Mouse (Mus musculus): ENCODE data around the gene Ncs1. TPM values are rescaled to one million over a fixed set of nuclear protein-coding genes. Genes with fewer than 3 reads are reported as not detected.

Gene Ncs1
- total and polyA plus RNA-seq, 3 experiments, result 5.9 to 14.1 (median 11.8) TPM

DNA sequence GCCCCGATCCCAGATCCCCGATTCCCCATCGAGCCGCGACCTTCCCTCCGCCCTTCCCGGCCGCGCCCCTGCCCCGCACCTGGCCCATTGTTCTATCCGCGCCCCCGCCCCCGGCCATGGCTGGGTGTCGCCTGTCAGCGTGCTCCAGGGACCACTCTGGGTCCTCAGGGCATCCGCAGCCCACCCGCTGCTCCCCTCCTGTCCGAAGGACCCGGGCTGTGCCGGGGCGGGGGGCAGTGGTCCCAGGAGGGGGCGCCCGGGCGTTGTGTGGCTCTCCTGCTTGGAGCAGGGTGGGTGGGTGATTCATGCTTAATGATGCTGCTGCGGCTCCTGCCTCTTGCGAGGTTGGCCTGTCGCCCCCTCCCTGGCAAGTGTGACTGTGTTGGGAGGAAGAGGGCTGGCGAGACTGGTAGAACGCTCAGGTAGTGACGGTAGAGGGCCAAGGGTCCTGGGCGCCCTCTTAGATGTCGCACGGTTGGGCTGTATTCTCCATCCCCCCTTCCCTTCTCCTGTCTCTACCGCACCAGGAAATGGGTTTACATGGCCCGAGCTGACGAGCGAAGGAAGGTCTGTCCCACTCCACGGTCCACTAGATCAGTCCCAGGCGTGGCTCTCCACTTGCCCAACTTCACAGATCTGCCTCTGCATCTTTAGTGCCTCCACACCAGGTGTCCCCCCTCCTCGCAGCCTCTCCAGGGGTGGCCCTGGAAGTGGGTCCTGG, 788 bp downstream of the Ncs1 start:
- peaks cover 3% of the 10 kb centered on the region for H3K4me1 ChIP-seq (ENCODE audit: control insufficient read depth, insufficient read depth, low read length)
- H3K27me3 ChIP-seq (ENCODE audit: control insufficient read depth, insufficient read depth, low read length), result no peaks in the 10 kb centered on the region
- TF ChIP-seq CTCF (IDR thresholded peaks at IDR 0.05) (0 out of 2 replicates have a peak, but pooled peaks have one; percentile 18), EP300 (IDR thresholded peaks at IDR 0.05; ENCODE audit: insufficient read depth, low read depth, low read length) (no peak)
- no peaks in the 10 kb centered on the region for H3K36me3 ChIP-seq (ENCODE audit: control insufficient read depth, insufficient read depth, low read length)
- H3K4me3 ChIP-seq, result peak overlapping the region; percentile 59
- H3K9ac ChIP-seq (ENCODE audit: low read depth, low read length), result peak overlapping the region; percentile 80
- intact Hi-C loops (cut with DNase I), result loop anchor here (5.0 kb wide), 1 partner anchor 46 kb away; no protein-coding TSS in a partner anchor
- peak; percentile 21 to 44 for DNase-seq
- H3K27ac ChIP-seq, result no peak overlapping the region
- no peaks in the 10 kb centered on the region for H3K79me2 ChIP-seq (replicated peaks; ENCODE audit: control insufficient read depth, insufficient read depth, low read length)
- WGBS, result 4% methylated on average over 41 of the region's 41 CpGs

DNA sequence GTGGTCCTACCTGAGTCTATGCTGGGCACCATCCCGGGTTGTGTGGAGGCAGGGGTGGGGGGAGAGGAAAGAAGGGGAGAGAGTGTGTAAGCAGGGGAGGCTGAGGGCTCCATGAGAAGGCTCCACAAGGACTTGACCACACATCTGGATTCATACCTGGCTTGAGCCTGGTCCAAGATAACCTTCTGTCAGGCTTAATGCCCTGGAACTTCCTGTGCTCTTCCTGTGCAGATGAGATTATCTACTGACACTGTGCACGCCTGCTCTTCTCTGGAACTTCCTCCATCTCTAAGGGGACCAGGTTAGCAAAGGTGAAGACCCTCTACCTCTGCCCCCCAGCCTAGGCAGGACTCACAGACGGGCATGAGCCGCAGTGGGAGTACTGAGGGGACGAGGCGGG, 3.2 kb downstream of the Ncs1 start:
- intact Hi-C loops (cut with DNase I), result loop anchor here (5.0 kb wide), 1 partner anchor 43 kb away; no protein-coding TSS in a partner anchor
- Histone ChIP-seq H3K27me3 (ENCODE audit: control insufficient read depth, insufficient read depth, low read length) (no peaks in the 10 kb centered on the region), H3K27ac (no peak overlapping the region), H3K4me1 (ENCODE audit: control insufficient read depth, insufficient read depth, low read length) (peaks cover 3% of the 10 kb centered on the region), H3K4me3 (no peak overlapping the region), H3K36me3 (ENCODE audit: control insufficient read depth, insufficient read depth, low read length) (no peaks in the 10 kb centered on the region), H3K79me2 (replicated peaks; ENCODE audit: control insufficient read depth, insufficient read depth, low read length) (no peaks in the 10 kb centered on the region), H3K9ac (ENCODE audit: low read depth, low read length) (no peak overlapping the region)
- no peak for TF ChIP-seq CTCF (IDR thresholded peaks at IDR 0.05)
- TF ChIP-seq EP300 (IDR thresholded peaks at IDR 0.05; ENCODE audit: insufficient read depth, low read depth, low read length), result no peak
- no peak for TF ChIP-seq POLR2A (IDR thresholded peaks at IDR 0.05; ENCODE audit: insufficient read depth, low read depth, low read length)
- no peak for DNase-seq
- 81% methylated on average over 6 of the region's 6 CpGs for WGBS

DNA sequence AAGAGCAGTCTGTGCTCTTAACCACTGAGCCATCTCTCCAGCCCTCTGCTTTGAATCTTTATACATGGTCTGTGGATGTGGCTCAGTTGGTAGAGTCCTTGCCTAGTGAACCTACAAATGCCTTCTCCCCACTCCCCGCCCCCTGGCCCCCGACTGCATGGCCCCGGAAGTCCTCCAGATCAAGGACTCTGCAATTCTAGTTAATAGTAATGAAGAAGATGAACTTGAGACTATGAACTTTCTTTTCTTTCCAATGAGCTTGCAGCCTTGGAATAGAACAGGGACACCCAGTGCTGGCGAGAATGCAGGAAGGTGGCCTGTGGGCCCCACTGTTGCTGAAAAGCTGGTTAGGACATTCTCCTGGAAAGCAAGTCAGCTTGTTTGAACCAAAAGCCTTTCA, 6.5 kb downstream of the Ncs1 start:
- H3K27ac ChIP-seq, result no peak overlapping the region
- 94% methylated on average over 4 of the region's 4 CpGs for WGBS

DNA sequence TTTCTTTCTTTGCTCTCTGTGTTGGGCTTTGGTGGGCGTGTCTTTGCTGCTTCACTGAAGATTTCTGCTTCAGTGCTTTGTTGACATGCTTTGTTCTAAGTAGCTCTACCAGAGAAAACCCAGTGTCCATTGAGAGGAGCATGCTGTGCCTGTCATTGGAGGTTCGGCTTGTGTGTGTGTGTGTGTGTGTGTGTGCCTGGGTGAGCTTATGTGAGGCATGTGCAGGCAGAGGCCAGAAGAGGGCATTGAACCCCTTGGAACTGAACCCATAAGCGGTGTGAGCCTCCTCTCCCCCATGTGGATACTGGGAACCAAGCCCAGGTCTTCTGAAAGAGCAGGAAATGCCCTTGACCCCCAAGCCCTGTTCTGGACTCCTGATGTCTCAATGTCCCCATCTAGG, 7.8 kb downstream of the Ncs1 start:
- TF ChIP-seq CTCF (IDR thresholded peaks at IDR 0.05), result no peak
- no peak for TF ChIP-seq POLR2A (IDR thresholded peaks at IDR 0.05; ENCODE audit: insufficient read depth, low read depth, low read length)
- no peak for TF ChIP-seq EP300 (IDR thresholded peaks at IDR 0.05; ENCODE audit: insufficient read depth, low read depth, low read length)
- H3K4me1 ChIP-seq (ENCODE audit: control insufficient read depth, insufficient read depth, low read length), result peaks cover 9% of the 10 kb centered on the region
- no peaks in the 10 kb centered on the region for H3K27me3 ChIP-seq (ENCODE audit: control insufficient read depth, insufficient read depth, low read length)
- no peak overlapping the region for H3K4me3 ChIP-seq
- no peaks in the 10 kb centered on the region for H3K79me2 ChIP-seq (replicated peaks; ENCODE audit: control insufficient read depth, insufficient read depth, low read length)
- DNase-seq, result no peak
- no peak overlapping the region for H3K27ac ChIP-seq
- WGBS, result 78% methylated on average over 3 of the region's 3 CpGs
- H3K9ac ChIP-seq (ENCODE audit: low read depth, low read length), result no peak overlapping the region
- intact Hi-C loops (cut with DNase I), result no loop called here
- H3K36me3 ChIP-seq (ENCODE audit: control insufficient read depth, insufficient read depth, low read length), result no peaks in the 10 kb centered on the region

More for the DNA sequence above, 6.5 kb downstream of the Ncs1 start:
- Histone ChIP-seq H3K9ac (ENCODE audit: low read depth, low read length) (no peak overlapping the region), H3K4me3 (no peak overlapping the region), H3K4me1 (ENCODE audit: control insufficient read depth, insufficient read depth, low read length) (peaks cover 5% of the 10 kb centered on the region), H3K36me3 (ENCODE audit: control insufficient read depth, insufficient read depth, low read length) (no peaks in the 10 kb centered on the region), H3K79me2 (replicated peaks; ENCODE audit: control insufficient read depth, insufficient read depth, low read length) (no peaks in the 10 kb centered on the region), H3K27me3 (ENCODE audit: control insufficient read depth, insufficient read depth, low read length) (no peaks in the 10 kb centered on the region)
- intact Hi-C loops (cut with DNase I), result no loop called here
- DNase-seq, result no peak
- TF ChIP-seq CTCF (IDR thresholded peaks at IDR 0.05), result no peak

DNA sequence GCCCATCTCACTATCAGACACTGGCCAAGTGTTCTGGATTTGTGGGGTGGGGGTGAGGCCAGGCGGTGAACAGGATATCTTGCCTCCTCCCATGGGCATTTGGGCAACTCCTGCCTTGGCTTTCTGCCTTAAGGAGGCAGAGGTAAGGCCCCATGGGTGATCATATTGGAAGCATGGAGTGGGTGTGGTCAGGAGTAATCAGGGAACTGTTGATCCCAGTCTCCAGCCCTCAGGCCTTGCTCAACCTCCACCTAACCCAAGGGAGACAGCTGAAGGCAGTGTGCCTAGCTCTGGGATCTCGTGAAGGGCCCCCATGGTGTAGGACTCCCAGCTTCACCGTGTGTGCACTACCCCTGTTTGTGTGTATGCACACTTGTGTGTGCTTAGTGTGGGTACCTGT, 9.2 kb downstream of the Ncs1 start:
- peaks cover 12% of the 10 kb centered on the region for H3K4me1 ChIP-seq (ENCODE audit: control insufficient read depth, insufficient read depth, low read length)
- H3K27ac ChIP-seq, result no peak overlapping the region
- no peak overlapping the region for H3K4me3 ChIP-seq
- no peaks in the 10 kb centered on the region for H3K27me3 ChIP-seq (ENCODE audit: control insufficient read depth, insufficient read depth, low read length)
- DNase-seq, result no peak
- TF ChIP-seq POLR2A (IDR thresholded peaks at IDR 0.05; ENCODE audit: insufficient read depth, low read depth, low read length), result no peak
- no peak overlapping the region for H3K9ac ChIP-seq (ENCODE audit: low read depth, low read length)
- no peaks in the 10 kb centered on the region for H3K79me2 ChIP-seq (replicated peaks; ENCODE audit: control insufficient read depth, insufficient read depth, low read length)
- intact Hi-C loops (cut with DNase I), result no loop called here
- H3K36me3 ChIP-seq (ENCODE audit: control insufficient read depth, insufficient read depth, low read length), result no peaks in the 10 kb centered on the region
- WGBS, result 80% methylated on average over 3 of the region's 3 CpGs

DNA sequence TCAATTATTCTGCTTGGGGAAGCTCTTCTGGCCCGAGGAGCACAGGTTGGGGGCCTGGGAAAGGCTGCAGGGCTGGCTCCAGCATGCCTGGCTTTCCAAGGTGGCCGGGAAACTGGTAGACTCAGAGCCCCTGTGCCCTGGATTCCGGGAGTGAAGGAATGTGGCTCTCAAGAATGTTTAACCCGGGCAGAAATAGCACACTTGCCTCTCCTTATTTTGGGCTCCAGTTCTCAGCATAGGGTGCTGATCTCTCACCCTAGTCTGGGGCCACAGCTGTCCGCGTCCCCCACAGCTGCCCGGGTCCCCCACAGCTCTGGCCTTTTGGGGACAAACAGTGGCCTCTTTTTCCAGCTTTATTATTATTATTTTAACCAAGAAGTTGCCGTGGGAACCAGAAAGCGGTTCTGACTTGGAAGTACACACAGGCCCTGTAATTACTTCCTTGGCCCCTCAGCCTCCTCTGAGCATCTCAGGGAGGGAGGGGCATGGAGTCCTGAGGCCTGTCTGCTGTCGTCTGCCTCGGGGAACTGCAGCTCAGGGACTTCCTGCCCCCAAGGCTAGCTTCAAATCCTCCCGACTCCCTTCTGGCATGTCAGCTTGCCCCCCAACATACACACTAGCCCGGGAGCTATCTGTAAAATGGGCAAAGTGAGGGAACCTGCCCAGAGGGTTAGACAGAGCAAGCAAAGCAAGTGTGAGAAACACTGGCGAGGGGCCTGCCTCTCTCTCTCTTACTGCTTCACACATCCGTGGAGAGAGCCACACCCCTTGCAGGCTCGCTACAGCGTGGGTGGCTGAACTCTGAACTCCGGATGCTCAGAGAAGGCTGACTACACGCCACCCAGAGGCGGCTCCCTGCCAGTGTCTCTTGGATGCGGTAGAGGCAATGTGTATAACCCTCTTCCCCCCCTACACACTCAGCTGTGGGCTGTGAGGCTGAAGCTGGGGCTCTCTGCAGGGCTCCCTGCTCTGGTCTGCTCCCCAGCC, 10.6 kb downstream of the Ncs1 start:
- peak overlapping the region; percentile 18 for H3K9ac ChIP-seq (ENCODE audit: low read depth, low read length)
- no peaks in the 10 kb centered on the region for H3K79me2 ChIP-seq (replicated peaks; ENCODE audit: control insufficient read depth, insufficient read depth, low read length)
- intact Hi-C loops (cut with DNase I), result no loop called here
- peaks cover 12% of the 10 kb centered on the region for H3K4me1 ChIP-seq (ENCODE audit: control insufficient read depth, insufficient read depth, low read length)
- peak; percentile 61 to 76 for DNase-seq
- no peak overlapping the region for H3K4me3 ChIP-seq
- 22% methylated on average over 21 of the region's 21 CpGs for WGBS
- peak; percentile 61 for TF ChIP-seq CTCF (IDR thresholded peaks at IDR 0.05)
- peak; percentile 40; the same call in 1 of the 2 replicates for TF ChIP-seq POLR2A (IDR thresholded peaks at IDR 0.05; ENCODE audit: insufficient read depth, low read depth, low read length)
- no peak for TF ChIP-seq EP300 (IDR thresholded peaks at IDR 0.05; ENCODE audit: insufficient read depth, low read depth, low read length)
- no peaks in the 10 kb centered on the region for H3K27me3 ChIP-seq (ENCODE audit: control insufficient read depth, insufficient read depth, low read length)
- no peaks in the 10 kb centered on the region for H3K36me3 ChIP-seq (ENCODE audit: control insufficient read depth, insufficient read depth, low read length)
- peak overlapping the region; percentile 58 for H3K27ac ChIP-seq

All from heart, adult 2 months (tissue).